Mouse (Mus musculus): ENCODE measurements around the gene Hist1h2af. TPM values are rescaled to one million over a fixed set of nuclear protein-coding genes. Genes with fewer than 3 reads are reported as not detected.
"Not testable (repeated sequence)": the region's sequence is repeated elsewhere in the genome, so short reads cannot be mapped to it uniquely, and the experiment has no call there.

Hist1h2af gene
- total RNA-seq, 1 experiment from 2014 or later: 3.5 TPM

DNA sequence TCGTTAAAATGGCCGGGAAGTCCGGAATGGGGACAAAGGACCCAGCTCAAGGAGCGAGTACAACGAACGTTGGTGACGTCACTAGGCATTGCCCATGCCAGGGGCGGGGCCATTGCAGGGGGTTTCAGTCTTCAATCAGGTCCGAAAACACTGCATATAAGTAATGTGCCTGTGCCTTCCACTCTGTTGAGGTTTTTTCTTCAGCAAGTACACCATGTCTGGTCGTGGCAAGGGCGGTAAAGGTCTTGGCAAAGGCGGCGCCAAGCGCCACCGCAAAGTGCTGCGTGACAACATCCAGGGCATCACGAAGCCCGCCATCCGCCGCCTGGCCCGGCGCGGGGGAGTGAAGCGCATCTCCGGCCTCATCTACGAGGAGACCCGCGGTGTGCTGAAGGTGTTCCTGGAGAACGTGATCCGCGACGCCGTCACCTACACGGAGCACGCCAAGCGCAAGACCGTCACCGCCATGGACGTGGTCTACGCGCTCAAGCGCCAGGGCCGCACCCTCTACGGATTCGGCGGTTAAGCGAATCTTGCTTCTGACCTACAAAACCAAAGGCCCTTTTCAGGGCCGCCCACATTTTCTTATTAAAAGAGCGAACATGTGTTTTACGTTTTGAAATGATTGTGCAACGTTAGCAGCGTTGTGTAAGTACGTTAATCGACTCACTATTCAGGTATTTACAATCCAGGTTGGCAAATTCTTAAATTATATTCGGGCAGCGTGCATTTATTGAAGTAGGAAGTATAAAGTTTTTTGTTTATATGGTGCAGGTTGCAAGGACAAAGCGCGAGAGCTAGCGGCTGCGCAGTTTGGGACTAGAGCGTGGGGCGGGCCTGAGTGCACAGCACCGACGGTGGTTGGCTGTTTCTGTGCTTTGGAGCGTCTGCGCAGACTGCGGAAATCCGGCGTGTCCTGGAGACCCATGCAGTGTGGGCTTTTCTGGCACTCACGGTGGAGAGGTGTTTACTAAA is 2.5 kb upstream of the Hist1h2af start, which contains the start of gene Hist1h4h:
Gene Hist1h4h (plus strand): TSS at position 150 of the 975 bp plus-strand sequence.
- ATAC-seq (ENCODE audit: extremely low read depth, insufficient number of reproducible peaks, low FRiP score, poor library complexity, severe bottlenecking): peak; percentile 77

GRCm38 (mm10) chr13:23532262-23533075 is 1.2 kb upstream of the Hist1h2af start:
- ATAC-seq (ENCODE audit: extremely low read depth, insufficient number of reproducible peaks, low FRiP score, poor library complexity, severe bottlenecking): no peak

DNA sequence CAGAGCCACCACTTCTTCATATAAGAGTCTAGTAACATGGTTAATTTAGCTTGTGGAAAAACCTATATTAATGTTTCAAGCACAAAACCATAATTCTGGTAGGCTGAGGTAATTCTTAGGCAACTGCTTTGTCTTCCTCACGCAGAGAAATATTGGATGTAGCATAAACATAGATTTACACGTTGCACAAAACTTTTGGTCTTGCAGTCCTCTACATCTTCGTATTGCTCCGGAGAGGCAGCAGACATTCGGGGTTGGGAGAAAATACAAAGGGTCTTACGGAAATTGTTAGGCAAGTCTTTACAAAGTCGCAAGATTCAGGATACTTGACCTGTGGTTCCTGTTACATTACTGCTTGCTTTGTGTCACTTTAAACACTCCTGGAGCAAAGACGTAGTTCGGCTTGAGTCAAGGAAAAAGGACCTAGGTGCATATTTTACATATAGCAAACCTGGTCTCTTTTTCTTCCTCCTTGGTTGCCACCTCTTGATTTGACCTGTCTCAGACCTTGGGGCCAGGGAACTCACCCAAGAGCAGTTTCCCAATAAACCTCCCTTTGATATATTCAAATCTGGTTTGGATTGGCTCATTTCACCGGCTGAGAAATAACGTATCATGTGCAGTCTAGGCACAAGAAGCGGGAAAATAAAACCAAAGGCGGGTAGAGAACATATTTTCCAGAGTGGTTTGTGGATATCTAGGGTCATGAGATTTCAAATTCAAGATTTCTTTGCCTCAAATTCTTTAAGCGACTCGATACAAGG is 844 bp downstream of the Hist1h2af start:
- ATAC-seq (ENCODE audit: extremely low read depth, insufficient number of reproducible peaks, low FRiP score, poor library complexity, severe bottlenecking): no peak

GRCm38 (mm10) chr13:23535137-23536075 is 1.7 kb downstream of the Hist1h2af start, which contains the start of gene Hist1h3g:
Gene Hist1h3g, plus strand, starts transcription at chr13:23535422.
- peak; percentile 75 for ATAC-seq (ENCODE audit: extremely low read depth, insufficient number of reproducible peaks, low FRiP score, poor library complexity, severe bottlenecking)

GRCm38 (mm10) chr13:23536076-23536822 is 2.5 kb downstream of the Hist1h2af start:
- ATAC-seq (ENCODE audit: extremely low read depth, insufficient number of reproducible peaks, low FRiP score, poor library complexity, severe bottlenecking): no peak

GRCm38 (mm10) chr13:23537006-23537710 is 3.5 kb downstream of the Hist1h2af start:
- ATAC-seq (ENCODE audit: extremely low read depth, insufficient number of reproducible peaks, low FRiP score, poor library complexity, severe bottlenecking): no peak

GRCm38 (mm10) chr13:23538249-23538648 is 4.5 kb downstream of the Hist1h2af start:
- no peak for ATAC-seq (ENCODE audit: extremely low read depth, insufficient number of reproducible peaks, low FRiP score, poor library complexity, severe bottlenecking)

- ATAC-seq (ENCODE audit: extremely low read depth, insufficient number of reproducible peaks, low FRiP score, poor library complexity, severe bottlenecking): not testable (repeated sequence)
These were observed 6.1 kb downstream of the Hist1h2af start for GRCm38 (mm10) chr13:23539821-23540220.

GRCm38 (mm10) chr13:23541497-23541896 is 7.8 kb downstream of the Hist1h2af start:
- ATAC-seq (ENCODE audit: extremely low read depth, insufficient number of reproducible peaks, low FRiP score, poor library complexity, severe bottlenecking): no peak

DNA sequence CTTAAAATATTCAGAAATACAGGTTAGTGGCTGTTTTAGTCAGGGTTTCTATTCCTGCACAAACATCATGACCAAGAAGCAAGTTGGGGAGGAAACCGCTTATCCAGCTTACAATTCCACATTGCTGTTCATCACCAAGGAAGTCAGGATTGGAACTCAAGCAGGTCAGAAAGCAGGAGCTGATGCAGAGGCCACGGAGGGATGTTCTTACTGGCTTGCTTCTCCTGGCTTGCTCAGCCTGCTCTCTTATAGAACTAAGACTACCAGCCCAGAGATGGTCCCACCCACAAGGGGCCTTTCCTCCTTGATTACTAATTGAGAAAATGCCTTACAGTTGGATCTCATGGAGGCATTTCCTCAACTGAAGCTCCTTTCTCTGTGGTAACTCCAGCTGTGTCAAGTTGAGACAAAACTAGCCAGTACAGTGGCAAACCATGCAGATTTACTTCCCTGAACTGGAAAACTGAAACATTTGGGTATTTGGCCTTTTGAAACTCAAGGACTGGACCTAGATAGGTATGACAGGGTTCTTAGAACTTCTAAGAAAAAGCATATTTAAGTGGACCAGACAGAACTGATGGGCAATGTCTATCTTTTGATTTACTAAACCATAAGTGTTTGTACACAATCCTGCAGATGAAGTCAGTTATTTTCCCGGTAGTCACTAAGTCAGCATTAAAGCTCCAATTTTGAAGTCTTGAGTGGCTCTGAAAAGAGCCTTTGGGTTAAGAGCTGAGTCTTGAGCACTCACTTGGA is 8.7 kb downstream of the Hist1h2af start:
- not testable (repeated sequence) for ATAC-seq (ENCODE audit: extremely low read depth, insufficient number of reproducible peaks, low FRiP score, poor library complexity, severe bottlenecking)

GRCm38 (mm10) chr13:23542999-23543607 is 9.4 kb downstream of the Hist1h2af start, which contains the start of gene Hist1h2bh:
Gene Hist1h2bh, minus strand, starts transcription at chr13:23543392.
- peak; percentile 88 for ATAC-seq (ENCODE audit: extremely low read depth, insufficient number of reproducible peaks, low FRiP score, poor library complexity, severe bottlenecking)

GRCm38 (mm10) chr13:23543965-23544786 is 10.5 kb downstream of the Hist1h2af start, which contains the start of gene Hist1h3f:
Gene Hist1h3f, plus strand, starts transcription at chr13:23544052.
- peak; percentile 91 for ATAC-seq (ENCODE audit: extremely low read depth, insufficient number of reproducible peaks, low FRiP score, poor library complexity, severe bottlenecking)

GRCm38 (mm10) chr13:23544787-23545120 is 11.0 kb downstream of the Hist1h2af start:
- ATAC-seq (ENCODE audit: extremely low read depth, insufficient number of reproducible peaks, low FRiP score, poor library complexity, severe bottlenecking): not testable (repeated sequence)

DNA sequence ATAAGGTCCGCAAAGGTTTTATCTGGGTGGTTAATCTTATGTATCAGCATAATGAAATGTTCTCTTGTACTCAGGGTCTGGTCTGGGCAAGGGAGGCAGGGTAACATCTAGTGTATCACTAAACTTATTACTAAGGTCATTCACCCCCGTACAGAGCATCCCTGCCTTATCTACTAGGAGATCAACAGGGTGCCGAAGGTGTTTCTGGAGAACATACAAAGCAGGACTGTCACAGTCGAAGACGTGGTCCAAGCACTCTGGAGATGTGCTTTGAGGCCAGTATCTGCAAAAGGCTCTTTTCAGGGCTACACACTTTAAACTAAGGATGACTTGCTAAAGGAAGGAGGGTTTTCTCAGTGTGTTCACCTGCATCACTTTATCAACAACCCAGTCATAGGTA is 13.0 kb downstream of the Hist1h2af start:
- no peak for ATAC-seq (ENCODE audit: extremely low read depth, insufficient number of reproducible peaks, low FRiP score, poor library complexity, severe bottlenecking)

DNA sequence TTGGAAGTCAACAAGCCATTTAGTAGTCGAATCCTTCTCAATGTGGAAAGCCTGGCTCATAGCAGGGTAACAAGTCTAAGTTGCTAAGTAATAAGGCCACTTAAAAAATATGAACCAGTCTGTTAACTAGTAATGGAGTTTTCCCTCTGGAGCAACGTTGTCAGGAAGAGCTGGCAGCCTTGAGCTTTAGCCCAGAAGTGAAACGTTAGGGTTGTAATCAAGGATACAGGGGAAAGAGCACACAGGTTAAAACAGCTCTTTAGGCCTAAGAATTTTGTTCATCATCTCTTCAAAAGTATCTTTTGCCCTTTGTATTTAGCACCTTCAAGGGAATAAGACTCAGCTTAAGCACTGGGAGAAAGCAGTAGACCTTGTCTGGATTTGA is 17.0 kb downstream of the Hist1h2af start:
- ATAC-seq (ENCODE audit: extremely low read depth, insufficient number of reproducible peaks, low FRiP score, poor library complexity, severe bottlenecking): no peak

Measured in neutrophil, adult 5-6 weeks (primary cell).